Mouse (Mus musculus): ENCODE results near the gene Tmem185b.

Gene Tmem185b

GRCm38 (mm10) chr1:119525689-119526591 is at the start of gene Tmem185b:
Tmem185b (plus strand) TSS chr1:119526160.
- DNase-seq (ENCODE audit: low read depth, low spot score), result peak; percentile 79

GRCm38 (mm10) chr1:119476905-119477353 is 49.0 kb upstream of the Tmem185b start:
- no peak for DNase-seq (ENCODE audit: low read depth, low spot score)

- no peak for DNase-seq (ENCODE audit: low read depth, low spot score)
Measured at GRCm38 (mm10) chr1:119479641-119480040, 46.3 kb upstream of the Tmem185b start.

- DNase-seq (ENCODE audit: low read depth, low spot score), result no peak
Measured at GRCm38 (mm10) chr1:119480678-119481077, 45.3 kb upstream of the Tmem185b start.

- DNase-seq (ENCODE audit: low read depth, low spot score), result no peak
Measured at GRCm38 (mm10) chr1:119481205-119481932, 44.6 kb upstream of the Tmem185b start.

GRCm38 (mm10) chr1:119482891-119483290 is 43.1 kb upstream of the Tmem185b start:
- DNase-seq (ENCODE audit: low read depth, low spot score), result no peak

- peak; percentile 37 for DNase-seq (ENCODE audit: low read depth, low spot score)
Measured at GRCm38 (mm10) chr1:119484457-119484856, 41.5 kb upstream of the Tmem185b start.

GRCm38 (mm10) chr1:119485825-119486224 is 40.1 kb upstream of the Tmem185b start:
- DNase-seq (ENCODE audit: low read depth, low spot score), result no peak

GRCm38 (mm10) chr1:119487917-119488590 is 37.9 kb upstream of the Tmem185b start:
- no peak for DNase-seq (ENCODE audit: low read depth, low spot score)

- DNase-seq (ENCODE audit: low read depth, low spot score), result no peak
Measured at GRCm38 (mm10) chr1:119490765-119491164, 35.2 kb upstream of the Tmem185b start.

- no peak for DNase-seq (ENCODE audit: low read depth, low spot score)
Measured at GRCm38 (mm10) chr1:119492097-119492496, 33.9 kb upstream of the Tmem185b start.

- DNase-seq (ENCODE audit: low read depth, low spot score), result no peak
Measured at GRCm38 (mm10) chr1:119492505-119492904, 33.5 kb upstream of the Tmem185b start.

- DNase-seq (ENCODE audit: low read depth, low spot score), result no peak
Measured at GRCm38 (mm10) chr1:119494024-119494711, 31.8 kb upstream of the Tmem185b start.

GRCm38 (mm10) chr1:119494712-119495395 is 31.1 kb upstream of the Tmem185b start:
- DNase-seq (ENCODE audit: low read depth, low spot score), result no peak

- DNase-seq (ENCODE audit: low read depth, low spot score), result no peak
Measured at GRCm38 (mm10) chr1:119495396-119495775, 30.6 kb upstream of the Tmem185b start.

- DNase-seq (ENCODE audit: low read depth, low spot score), result no peak
Measured at GRCm38 (mm10) chr1:119497346-119498004, 28.5 kb upstream of the Tmem185b start.

- DNase-seq (ENCODE audit: low read depth, low spot score), result no peak
Measured at GRCm38 (mm10) chr1:119498536-119499231, 27.3 kb upstream of the Tmem185b start.

- DNase-seq (ENCODE audit: low read depth, low spot score), result no peak
Measured at GRCm38 (mm10) chr1:119499456-119499855, 26.5 kb upstream of the Tmem185b start.

- no peak for DNase-seq (ENCODE audit: low read depth, low spot score)
Measured at GRCm38 (mm10) chr1:119501881-119502280, 24.1 kb upstream of the Tmem185b start.

GRCm38 (mm10) chr1:119502729-119503128 is 23.2 kb upstream of the Tmem185b start:
- DNase-seq (ENCODE audit: low read depth, low spot score), result no peak

All from forelimb bud, embryonic 11.5 days (tissue).